Mouse (Mus musculus): ENCODE measurements around the gene Gm4969. TPM values are rescaled to one million over a fixed set of nuclear protein-coding genes. Genes with fewer than 3 reads are reported as not detected.
"Not testable (repeated sequence)": the region's sequence is repeated elsewhere in the genome, so short reads cannot be mapped to it uniquely, and the experiment has no call there.

Gene Gm4969
- polyA plus RNA-seq, 1 experiment = 5.9 TPM

DNA sequence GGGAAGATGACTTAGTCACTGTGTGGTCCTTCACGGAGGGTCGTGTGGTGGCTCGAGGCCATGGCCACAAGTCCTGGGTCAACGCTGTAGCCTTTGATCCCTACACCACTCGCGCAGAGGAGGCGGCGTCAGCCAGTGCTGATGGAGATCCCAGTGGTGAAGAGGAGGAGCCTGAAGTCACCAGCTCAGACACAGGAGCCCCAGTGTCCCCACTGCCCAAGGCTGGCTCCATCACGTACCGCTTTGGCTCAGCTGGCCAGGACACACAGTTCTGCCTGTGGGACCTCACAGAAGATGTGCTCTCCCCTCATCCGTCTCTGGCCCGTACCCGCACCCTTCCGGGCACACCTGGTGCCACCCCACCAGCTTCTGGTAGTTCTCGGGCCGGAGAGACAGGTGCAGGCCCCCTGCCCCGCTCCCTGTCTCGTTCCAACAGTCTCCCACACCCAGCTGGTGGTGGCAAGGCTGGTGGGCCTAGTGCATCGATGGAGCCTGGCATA, 37.7 kb downstream of the Gm4969 start:
- TF ChIP-seq CTCF (IDR thresholded peaks at IDR 0.05; ENCODE audit: borderline replicate concordance, extremely low read depth, insufficient read depth, insufficient read length) = no peak

DNA sequence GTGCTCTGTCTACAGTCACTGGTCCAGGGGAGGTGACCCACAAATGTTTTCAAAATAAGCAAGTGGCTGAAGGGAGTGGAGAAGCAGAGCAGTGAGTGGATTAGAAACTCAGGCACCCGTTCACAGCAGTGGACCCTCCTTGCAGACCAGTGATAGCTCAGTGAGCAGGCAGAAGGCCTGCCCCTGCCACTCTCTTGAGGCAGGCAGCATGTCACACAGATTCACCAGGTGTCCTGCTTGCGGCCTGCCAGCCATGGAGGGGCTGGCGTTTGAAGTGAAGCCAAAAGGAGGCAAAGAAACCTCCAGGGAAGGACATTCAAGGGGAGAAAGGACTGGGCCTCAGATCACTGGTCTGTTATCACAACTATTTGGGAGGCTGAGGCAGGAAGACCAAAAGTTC, 39.4 kb downstream of the Gm4969 start:
- no peak for DNase-seq (ENCODE audit: low read depth)

More for the DNA sequence above, 37.7 kb downstream of the Gm4969 start:
- no peak for DNase-seq (ENCODE audit: low read depth)

DNA sequence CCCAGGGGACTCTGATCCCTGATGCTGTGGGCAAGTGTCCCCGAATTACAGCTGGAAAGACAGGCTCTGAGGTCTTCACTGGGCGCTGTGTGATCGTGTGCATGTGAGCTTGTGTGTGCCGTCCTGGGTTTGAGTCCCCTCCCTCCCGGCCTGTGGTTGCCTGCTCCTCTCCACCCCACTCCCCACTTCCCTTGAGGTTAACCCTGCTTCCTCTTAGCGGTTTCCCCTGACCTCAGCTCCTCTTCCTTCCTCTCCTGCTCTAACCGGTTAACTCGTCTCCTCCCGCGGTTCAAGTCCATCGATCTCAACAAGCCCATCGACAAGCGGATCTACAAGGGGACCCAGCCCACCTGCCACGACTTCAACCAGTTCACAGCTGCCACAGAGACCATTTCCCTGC, 40.4 kb downstream of the Gm4969 start:
- TF ChIP-seq POLR2A (IDR thresholded peaks at IDR 0.05; ENCODE audit: borderline replicate concordance, extremely low read depth, insufficient read depth, insufficient read length, poor library complexity, severe bottlenecking) = no peak
- TF ChIP-seq CTCF (IDR thresholded peaks at IDR 0.05; ENCODE audit: borderline replicate concordance, extremely low read depth, insufficient read depth, insufficient read length) = no peak
- DNase-seq (ENCODE audit: low read depth) = no peak

More for the DNA sequence above, 39.4 kb downstream of the Gm4969 start:
- TF ChIP-seq CTCF (IDR thresholded peaks at IDR 0.05; ENCODE audit: borderline replicate concordance, extremely low read depth, insufficient read depth, insufficient read length) (no peak), POLR2A (IDR thresholded peaks at IDR 0.05; ENCODE audit: borderline replicate concordance, extremely low read depth, insufficient read depth, insufficient read length, poor library complexity, severe bottlenecking) (no peak)

DNA sequence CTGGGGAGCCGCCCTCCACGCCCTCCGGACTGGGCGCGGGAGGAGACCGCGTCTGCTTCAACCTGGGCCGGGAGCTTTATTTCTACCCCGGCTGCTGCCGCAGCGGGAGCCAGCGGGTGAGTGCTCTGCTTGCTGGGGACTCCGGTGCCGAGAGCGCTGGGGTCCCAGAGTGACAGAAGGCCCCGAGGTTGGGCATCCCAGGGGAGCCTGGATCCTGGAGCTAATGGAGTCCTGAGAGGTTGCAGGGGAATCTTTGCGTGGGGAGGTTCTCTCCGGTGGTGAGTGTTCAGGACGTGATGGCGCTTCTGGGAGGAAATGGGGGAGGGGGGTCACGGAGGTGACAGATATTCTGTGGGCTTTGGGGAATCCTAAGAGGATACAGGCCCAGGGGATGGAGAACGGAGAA, 41.6 kb downstream of the Gm4969 start:
- TF ChIP-seq CTCF (IDR thresholded peaks at IDR 0.05; ENCODE audit: borderline replicate concordance, extremely low read depth, insufficient read depth, insufficient read length) (no peak), POLR2A (IDR thresholded peaks at IDR 0.05; ENCODE audit: borderline replicate concordance, extremely low read depth, insufficient read depth, insufficient read length, poor library complexity, severe bottlenecking) (no peak)
- DNase-seq (ENCODE audit: low read depth) = no peak

DNA sequence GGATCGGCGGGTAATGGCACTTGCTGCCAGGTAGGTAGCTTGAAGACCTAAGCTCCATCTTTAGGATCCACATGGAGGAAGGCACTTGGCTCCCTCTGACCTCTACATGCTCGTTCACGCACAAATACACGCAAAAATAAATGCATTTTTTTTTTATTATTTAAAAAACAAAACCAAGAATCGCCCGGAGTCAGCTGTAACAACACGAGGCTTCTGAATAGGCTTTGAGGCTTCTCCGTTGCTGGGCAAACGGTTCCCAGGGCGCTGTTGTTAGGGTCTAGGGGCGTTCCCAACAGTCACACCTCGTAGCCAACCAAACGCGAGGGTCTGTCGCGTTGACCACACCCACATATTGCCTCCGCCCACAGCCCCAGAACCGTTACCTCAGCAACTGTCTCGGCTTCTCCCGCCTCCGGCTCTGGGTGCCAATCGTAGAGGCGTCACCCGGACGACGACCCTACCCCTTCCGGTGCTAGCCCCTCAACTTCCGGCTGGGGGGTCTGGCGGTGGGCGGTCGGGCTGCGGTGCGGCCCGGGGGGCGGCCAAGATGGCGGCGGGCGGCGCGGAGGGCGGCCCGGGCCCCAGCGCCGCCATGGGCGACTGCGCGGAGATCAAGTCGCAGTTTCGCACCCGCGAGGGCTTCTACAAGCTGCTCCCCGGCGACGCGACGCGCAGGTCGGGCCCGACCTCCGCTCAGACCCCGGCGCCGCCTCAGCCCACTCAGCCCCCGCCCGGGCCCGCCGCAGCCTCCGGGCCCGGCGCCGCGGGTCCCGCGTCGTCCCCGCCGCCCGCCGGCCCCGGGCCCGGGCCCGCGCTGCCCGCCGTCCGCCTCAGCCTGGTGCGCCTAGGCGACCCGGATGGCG, 42.2 kb downstream of the Gm4969 start, which contains the start of gene Dmwd:
TSS of gene Dmwd (plus strand) at position 505 of the 863 bp plus-strand sequence.
- TF ChIP-seq CTCF (IDR thresholded peaks at IDR 0.05; ENCODE audit: borderline replicate concordance, extremely low read depth, insufficient read depth, insufficient read length) (no peak), POLR2A (IDR thresholded peaks at IDR 0.05; ENCODE audit: borderline replicate concordance, extremely low read depth, insufficient read depth, insufficient read length, poor library complexity, severe bottlenecking) (peak; percentile 92)
- DNase-seq (ENCODE audit: low read depth) = peak; percentile 99

DNA sequence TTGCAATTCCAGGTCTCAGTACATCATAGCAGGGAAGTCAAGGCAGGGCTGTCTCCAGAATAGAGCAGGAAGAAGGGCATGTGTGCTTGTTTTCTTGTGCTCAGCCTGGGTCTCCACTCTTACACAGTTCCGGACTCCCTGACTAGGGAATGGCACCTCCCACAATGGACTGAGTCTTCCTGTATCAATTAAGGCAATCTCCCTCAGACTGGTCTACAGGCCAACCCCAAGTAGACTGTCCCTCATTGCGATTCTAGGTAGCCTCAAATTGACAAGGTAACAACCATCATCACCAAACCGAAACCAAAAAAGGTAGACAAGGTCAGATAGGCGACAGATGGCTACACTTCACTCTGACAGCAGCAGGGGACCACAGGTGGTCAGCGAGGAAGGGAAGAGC, 42.9 kb downstream of the Gm4969 start:
- no peak for DNase-seq (ENCODE audit: low read depth)
- TF ChIP-seq POLR2A (IDR thresholded peaks at IDR 0.05; ENCODE audit: borderline replicate concordance, extremely low read depth, insufficient read depth, insufficient read length, poor library complexity, severe bottlenecking) (no peak), CTCF (IDR thresholded peaks at IDR 0.05; ENCODE audit: borderline replicate concordance, extremely low read depth, insufficient read depth, insufficient read length) (no peak)

DNA sequence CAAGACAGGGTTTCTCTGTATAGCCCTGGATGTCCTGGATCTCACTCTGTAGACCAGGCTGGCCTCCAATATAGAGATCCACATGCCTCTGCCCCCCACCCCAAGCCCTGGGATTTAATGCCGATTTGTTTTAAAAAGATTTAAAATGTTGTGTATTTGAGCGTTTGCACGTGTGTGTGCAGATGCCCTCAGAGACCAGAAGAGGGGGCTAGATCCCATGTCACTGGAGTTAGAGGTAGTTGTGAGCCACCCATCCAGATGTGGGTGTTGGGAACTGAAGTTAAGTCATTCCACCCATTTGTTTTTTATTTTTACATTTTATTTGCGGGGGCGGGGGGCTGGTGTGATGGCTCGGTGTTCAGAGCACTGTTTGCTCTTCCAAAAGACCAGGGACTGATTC, 43.7 kb downstream of the Gm4969 start:
- no peak for DNase-seq (ENCODE audit: low read depth)
- no peak for TF ChIP-seq CTCF (IDR thresholded peaks at IDR 0.05; ENCODE audit: borderline replicate concordance, extremely low read depth, insufficient read depth, insufficient read length)
- no peak for TF ChIP-seq POLR2A (IDR thresholded peaks at IDR 0.05; ENCODE audit: borderline replicate concordance, extremely low read depth, insufficient read depth, insufficient read length, poor library complexity, severe bottlenecking)

DNA sequence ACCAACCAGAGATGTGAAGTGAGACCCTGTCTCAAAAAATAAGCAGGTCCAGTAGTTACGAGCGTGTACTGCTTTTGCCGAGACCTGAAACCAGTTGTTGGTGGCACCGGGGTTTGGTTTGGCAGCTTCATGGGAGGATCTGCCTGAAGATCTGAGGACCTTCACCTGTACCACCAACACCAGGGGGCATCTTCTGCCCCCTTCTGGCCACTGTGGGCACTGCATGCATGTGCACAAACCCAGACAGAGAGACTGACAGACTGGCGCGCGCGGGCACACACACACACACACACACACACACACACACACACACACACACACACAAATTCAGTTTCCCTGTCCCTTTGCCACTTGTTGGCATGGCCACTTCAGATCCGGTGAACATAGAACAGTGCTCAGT, 44.7 kb downstream of the Gm4969 start:
- no peak for DNase-seq (ENCODE audit: low read depth)
- peak; percentile 57 for TF ChIP-seq CTCF (IDR thresholded peaks at IDR 0.05; ENCODE audit: borderline replicate concordance, extremely low read depth, insufficient read depth, insufficient read length)
- no peak for TF ChIP-seq POLR2A (IDR thresholded peaks at IDR 0.05; ENCODE audit: borderline replicate concordance, extremely low read depth, insufficient read depth, insufficient read length, poor library complexity, severe bottlenecking)

DNA sequence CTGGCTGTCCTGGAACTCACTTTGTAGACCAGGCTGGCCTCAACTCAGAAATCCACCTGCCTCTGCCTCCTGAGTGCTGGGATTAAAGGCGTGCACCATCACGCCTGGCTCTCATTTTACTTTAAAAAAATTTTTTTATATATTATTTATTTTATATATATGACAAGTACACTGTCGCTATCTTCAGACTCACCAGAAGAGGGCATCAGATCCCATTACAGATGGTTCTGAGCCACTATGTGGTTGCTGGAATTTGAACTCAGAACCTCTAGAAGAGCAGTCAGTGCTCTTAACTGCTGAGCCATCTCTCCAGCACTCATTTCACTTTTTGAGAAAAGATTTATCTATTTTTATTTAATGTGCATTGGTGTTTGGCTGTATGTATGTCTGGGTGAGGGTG, 47.1 kb downstream of the Gm4969 start:
- DNase-seq (ENCODE audit: low read depth) = not testable (repeated sequence)

DNA sequence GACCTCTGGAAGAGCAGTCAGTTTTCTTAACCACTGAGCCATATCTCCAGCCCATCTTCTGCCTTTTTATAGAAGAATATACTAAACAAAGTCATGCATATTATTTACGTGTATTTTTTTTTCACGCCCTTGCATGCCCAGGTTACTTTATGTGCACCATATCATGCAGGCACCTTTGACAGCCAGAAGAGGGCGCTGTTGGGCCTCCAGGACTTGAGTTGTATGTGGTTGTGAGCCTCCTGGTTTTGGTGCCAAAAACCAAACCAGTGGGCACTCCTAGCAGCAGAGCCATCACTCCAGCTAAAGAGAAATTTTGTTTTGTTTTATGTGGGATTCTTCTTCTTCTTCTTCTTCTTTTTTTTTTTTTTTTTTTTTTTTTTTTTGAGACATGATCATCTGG, 48.7 kb downstream of the Gm4969 start:
- TF ChIP-seq CTCF (IDR thresholded peaks at IDR 0.05; ENCODE audit: borderline replicate concordance, extremely low read depth, insufficient read depth, insufficient read length) = peak; percentile 53; the same call in 1 of the 2 replicates
- TF ChIP-seq POLR2A (IDR thresholded peaks at IDR 0.05; ENCODE audit: borderline replicate concordance, extremely low read depth, insufficient read depth, insufficient read length, poor library complexity, severe bottlenecking) = no peak
- DNase-seq (ENCODE audit: low read depth) = no peak

DNA sequence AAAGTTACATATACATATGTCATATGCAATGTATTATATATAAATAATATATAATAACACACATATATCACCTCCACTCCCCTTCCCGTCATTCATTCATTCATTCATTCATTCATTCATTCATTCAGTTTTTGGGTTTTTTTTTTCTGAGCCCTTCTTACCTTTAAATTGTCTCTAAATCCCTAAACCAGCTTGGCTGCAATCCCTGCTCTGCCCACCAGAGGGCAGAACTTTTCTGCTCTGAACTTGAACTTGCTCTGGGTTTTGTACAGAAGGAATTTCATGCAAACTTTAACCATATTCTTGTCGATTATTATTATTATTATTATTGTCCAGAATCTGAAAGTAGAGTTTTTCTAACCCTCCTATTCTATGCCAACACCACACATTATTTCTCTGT, 49.5 kb downstream of the Gm4969 start:
- peak; percentile 79 for DNase-seq (ENCODE audit: low read depth)
- TF ChIP-seq POLR2A (IDR thresholded peaks at IDR 0.05; ENCODE audit: borderline replicate concordance, extremely low read depth, insufficient read depth, insufficient read length, poor library complexity, severe bottlenecking) (no peak), CTCF (IDR thresholded peaks at IDR 0.05; ENCODE audit: borderline replicate concordance, extremely low read depth, insufficient read depth, insufficient read length) (peak; percentile 85; the same call in 1 of the 2 replicates)

DNA sequence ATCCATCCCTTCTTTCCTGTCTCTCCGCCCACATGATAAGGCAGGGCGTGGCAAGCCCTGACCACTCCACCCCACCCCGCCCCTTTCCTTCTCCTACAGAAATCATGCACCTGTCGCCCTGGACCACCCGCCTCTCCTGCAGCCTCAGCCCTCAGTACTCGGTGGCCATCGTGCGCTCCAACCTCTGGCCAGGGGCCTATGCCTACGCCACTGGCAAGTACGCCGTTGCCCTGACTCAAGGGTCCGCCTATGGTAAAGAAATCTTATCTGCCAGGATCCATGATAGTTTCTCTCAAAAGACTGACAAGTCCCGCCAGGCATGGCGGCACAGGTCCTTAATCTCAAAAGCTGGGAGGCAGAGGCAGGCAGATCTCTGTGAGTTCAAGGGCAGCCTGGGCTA, 50.2 kb downstream of the Gm4969 start:
- DNase-seq (ENCODE audit: low read depth) = no peak
- TF ChIP-seq CTCF (IDR thresholded peaks at IDR 0.05; ENCODE audit: borderline replicate concordance, extremely low read depth, insufficient read depth, insufficient read length) (no peak), POLR2A (IDR thresholded peaks at IDR 0.05; ENCODE audit: borderline replicate concordance, extremely low read depth, insufficient read depth, insufficient read length, poor library complexity, severe bottlenecking) (no peak)

Measured in brain, embryonic 14.5 days (tissue).